In the genomic region with DNA sequence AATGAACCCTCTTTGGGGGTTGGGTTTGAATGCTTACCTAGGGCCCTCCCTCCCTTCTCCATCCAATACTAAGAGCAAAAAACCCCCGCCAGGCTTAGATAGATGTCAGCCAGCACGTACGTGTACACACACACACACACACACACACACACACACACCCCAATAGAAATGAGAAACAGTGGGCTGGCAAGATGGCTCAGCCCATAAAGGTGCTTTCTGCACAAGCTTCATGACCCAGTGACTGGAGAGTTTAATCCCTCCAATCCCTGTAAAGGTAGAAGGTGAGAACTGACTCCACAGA, we compare ENCODE assay signal across 20 mouse cellular contexts.
A peak's percentile ranks its signal among the peaks of the same experiment; 100 is the strongest.
DNase-seq lines count a peak whose midpoint lies in the region; ATAC-seq and TF ChIP-seq lines count a peak whose summit lies in the region.
"Had no signal": no experiment of that assay in that cellular context is flagged by ENCODE, and none has a peak within 500 bp of the region (broad histone marks: within the 10 kb centered on the region; RNA-seq: fewer than 3 reads in every experiment).

No protein-coding gene starts in this region.

- no peaks in the 10 kb centered on the region; the same call in 1 of the 2 replicates for H3K27me3 ChIP-seq in midbrain, embryonic 11.5 days (ENCODE audit: control insufficient read depth, insufficient read depth, low read length)
- no peaks in the 10 kb centered on the region for H3K27me3 ChIP-seq in midbrain, postnatal 0 days (ENCODE audit: insufficient read depth, low read length)
- no peaks in the 10 kb centered on the region for H3K27me3 ChIP-seq in forebrain, embryonic 14.5 days (replicated peaks; ENCODE audit: control insufficient read depth, insufficient read depth, low read length)
- 0 out of 2 replicates have a peak, but pooled peaks cover 2% of the 10 kb centered on the region for H3K27me3 ChIP-seq in hindbrain, embryonic 16.5 days (replicated peaks; ENCODE audit: control insufficient read depth, insufficient read depth, low read length)
- H3K27me3 ChIP-seq in neural tube, embryonic 15.5 days (replicated peaks) = no peaks in the 10 kb centered on the region

- WGBS in midbrain, embryonic 11.5 days = 0% methylated on average over 3 of the region's 3 CpGs
- 34% methylated on average over 3 of the region's 3 CpGs for WGBS in midbrain, postnatal 0 days
- WGBS in forebrain, embryonic 14.5 days = 2% methylated on average over 3 of the region's 3 CpGs
- WGBS in hindbrain, embryonic 16.5 days = 16% methylated on average over 3 of the region's 3 CpGs
- WGBS in neural tube, embryonic 15.5 days = 22% methylated on average over 3 of the region's 3 CpGs

- H3K4me2 ChIP-seq in midbrain, embryonic 11.5 days = no peak overlapping the region
- H3K4me2 ChIP-seq in midbrain, postnatal 0 days (ENCODE audit: low read depth, low read length, poor library complexity, severe bottlenecking) = no peak overlapping the region
- H3K4me2 ChIP-seq in forebrain, embryonic 14.5 days (ENCODE audit: low read length) = no peak overlapping the region
- no peak overlapping the region for H3K4me2 ChIP-seq in hindbrain, embryonic 16.5 days (ENCODE audit: low read length)
- no peak overlapping the region for H3K4me2 ChIP-seq in neural tube, embryonic 15.5 days
- H3K4me2 ChIP-seq: heart, embryonic 11.5 days; kidney, embryonic 15.5 days; liver, embryonic 12.5 days; lung, embryonic 14.5 days had no signal

- no peak for DNase-seq in midbrain, embryonic 11.5 days (ENCODE audit: low spot score, missing footprints)
- no peak for DNase-seq in midbrain, postnatal 0 days (ENCODE audit: low spot score)
- no peak for DNase-seq in forebrain, embryonic 14.5 days (ENCODE audit: low spot score)
- DNase-seq in spleen, postnatal 36 days (ENCODE audit: low spot score in 2 of 2) = no peak
- DNase-seq in testis, postnatal 10 days (ENCODE audit: low spot score) = no peak
- no peak for DNase-seq in kidney, adult 9 months
- DNase-seq: adrenal gland, postnatal 10 days; B cell, adult 2 months; cerebellum, adult 11-12 months; cerebellum, postnatal 25 days; heart, postnatal 14 days; lung, embryonic 14.5 days; lung, postnatal 4 days; thymus, adult 18-20 months had no signal

- no peak overlapping the region for H3K4me3 ChIP-seq in midbrain, embryonic 11.5 days (ENCODE audit: low read depth, low read length)
- H3K4me3 ChIP-seq in midbrain, postnatal 0 days (ENCODE audit: low read depth, low read length) = no peak overlapping the region
- no peak overlapping the region for H3K4me3 ChIP-seq in forebrain, embryonic 14.5 days (ENCODE audit: low read depth, low read length)
- H3K4me3 ChIP-seq in hindbrain, embryonic 16.5 days (ENCODE audit: low read length) = no peak overlapping the region
- no peak overlapping the region for H3K4me3 ChIP-seq in neural tube, embryonic 15.5 days (replicated peaks)
- H3K4me3 ChIP-seq: kidney, embryonic 15.5 days; liver, embryonic 12.5 days had no signal

- TF ChIP-seq CTCF in midbrain, postnatal 0 days (IDR thresholded peaks at IDR 0.05) = no peak

- no peaks in the 10 kb centered on the region for H3K9me3 ChIP-seq in midbrain, embryonic 11.5 days (ENCODE audit: control insufficient read depth, low read length)
- no peaks in the 10 kb centered on the region for H3K9me3 ChIP-seq in midbrain, postnatal 0 days (ENCODE audit: low read length)
- H3K9me3 ChIP-seq in forebrain, embryonic 14.5 days (replicated peaks; ENCODE audit: control insufficient read depth, low read length) = no peaks in the 10 kb centered on the region
- H3K9me3 ChIP-seq in hindbrain, embryonic 16.5 days (ENCODE audit: control insufficient read depth, low read length) = no peaks in the 10 kb centered on the region
- H3K9me3 ChIP-seq in neural tube, embryonic 15.5 days (replicated peaks) = no peaks in the 10 kb centered on the region
- H3K9me3 ChIP-seq: kidney, embryonic 15.5 days; liver, embryonic 12.5 days had no signal

- ATAC-seq in midbrain, embryonic 11.5 days (ENCODE audit: low FRiP score) = no peak; the same call in 1 of the 2 replicates
- no peak for ATAC-seq in midbrain, postnatal 0 days (ENCODE audit: low FRiP score)
- no peak for ATAC-seq in forebrain, embryonic 14.5 days
- ATAC-seq in hindbrain, embryonic 16.5 days = peak; percentile 5; the same call in 1 of the 2 replicates
- ATAC-seq in neural tube, embryonic 15.5 days (ENCODE audit: low FRiP score) = no peak
- ATAC-seq: inflammation-experienced regulatory T-cells, adult 6 months; liver, embryonic 12.5 days had no signal

- peaks cover 50% of the 10 kb centered on the region for H3K4me1 ChIP-seq in midbrain, embryonic 11.5 days (ENCODE audit: control insufficient read depth, insufficient read depth, low read length)
- peaks cover 6% of the 10 kb centered on the region; the same call in 1 of the 2 replicates for H3K4me1 ChIP-seq in midbrain, postnatal 0 days (ENCODE audit: insufficient read depth, low read length)
- peaks cover 59% of the 10 kb centered on the region for H3K4me1 ChIP-seq in forebrain, embryonic 14.5 days (ENCODE audit: control insufficient read depth, insufficient read depth, low read length)
- peaks cover 23% of the 10 kb centered on the region for H3K4me1 ChIP-seq in hindbrain, embryonic 16.5 days (ENCODE audit: control insufficient read depth, insufficient read depth, low read depth, low read length)
- peaks cover 40% of the 10 kb centered on the region for H3K4me1 ChIP-seq in neural tube, embryonic 15.5 days
- H3K4me1 ChIP-seq: liver, embryonic 12.5 days had no signal

- H3K27ac ChIP-seq in midbrain, embryonic 11.5 days (ENCODE audit: low read depth, low read length) = peak overlapping the region; percentile 64; the same call in 1 of the 2 replicates
- H3K27ac ChIP-seq in midbrain, postnatal 0 days (ENCODE audit: low read depth, low read length) = no peak overlapping the region
- peak overlapping the region; percentile 79; the same call in 1 of the 2 replicates for H3K27ac ChIP-seq in forebrain, embryonic 14.5 days (ENCODE audit: low read depth, low read length)
- no peak overlapping the region for H3K27ac ChIP-seq in hindbrain, embryonic 16.5 days (ENCODE audit: low read depth, low read length)
- 0 out of 2 replicates have a peak overlapping the region, but pooled peaks have one; percentile 37 for H3K27ac ChIP-seq in neural tube, embryonic 15.5 days (replicated peaks)
- H3K27ac ChIP-seq: kidney, embryonic 15.5 days; liver, embryonic 12.5 days had no signal

- no peaks in the 10 kb centered on the region for H3K36me3 ChIP-seq in midbrain, embryonic 11.5 days (ENCODE audit: control insufficient read depth, insufficient read depth, low read length)
- no peaks in the 10 kb centered on the region for H3K36me3 ChIP-seq in midbrain, postnatal 0 days (ENCODE audit: insufficient read depth, low read length)
- H3K36me3 ChIP-seq in forebrain, embryonic 14.5 days (ENCODE audit: control insufficient read depth, insufficient read depth, low read length) = no peaks in the 10 kb centered on the region
- no peaks in the 10 kb centered on the region for H3K36me3 ChIP-seq in hindbrain, embryonic 16.5 days (ENCODE audit: control insufficient read depth, insufficient read depth, low read length)
- H3K36me3 ChIP-seq in neural tube, embryonic 15.5 days = no peaks in the 10 kb centered on the region
- H3K36me3 ChIP-seq: kidney, embryonic 15.5 days; liver, embryonic 12.5 days had no signal

- H3K9ac ChIP-seq in midbrain, embryonic 11.5 days (ENCODE audit: low read length) = no peak overlapping the region
- H3K9ac ChIP-seq in midbrain, postnatal 0 days (replicated peaks; ENCODE audit: low read length, poor library complexity, severe bottlenecking) = no peak overlapping the region
- H3K9ac ChIP-seq in forebrain, embryonic 14.5 days (ENCODE audit: low read length) = no peak overlapping the region
- H3K9ac ChIP-seq in hindbrain, embryonic 16.5 days (ENCODE audit: low read depth, low read length) = no peak overlapping the region
- no peak overlapping the region for H3K9ac ChIP-seq in neural tube, embryonic 15.5 days (replicated peaks)
- H3K9ac ChIP-seq: kidney, embryonic 15.5 days; liver, embryonic 12.5 days; lung, embryonic 14.5 days had no signal

Comparison
In these comparisons a context has a peak if more than half of its experiments do, and no peak if none do; other contexts are left out.
1. H3K27ac ChIP-seq: peak in midbrain, embryonic 11.5 days (single experiment), forebrain, embryonic 14.5 days (single experiment) and neural tube, embryonic 15.5 days (single experiment); none in midbrain, postnatal 0 days (single experiment) and hindbrain, embryonic 16.5 days (single experiment).